In genomic region chr16:90518732-90519295, GRCm38 (mm10) we compare ENCODE assay signal across 19 mouse cellular contexts.
DNase-seq lines count a peak whose midpoint lies in the region; ATAC-seq and TF ChIP-seq lines count a peak whose summit lies in the region.
"Had no signal": no experiment of that assay in that cellular context is flagged by ENCODE, and none has a peak within 500 bp of the region (broad histone marks: within the 10 kb centered on the region; RNA-seq: fewer than 3 reads in every experiment).

No protein-coding gene starts in this region.

- no peaks in the 10 kb centered on the region for H3K9me3 ChIP-seq in hindbrain, embryonic 10.5 days
- no peaks in the 10 kb centered on the region for H3K9me3 ChIP-seq in hindbrain, postnatal 0 days (ENCODE audit: low read length)
- no peaks in the 10 kb centered on the region for H3K9me3 ChIP-seq in neural tube, embryonic 15.5 days (replicated peaks)
- no peaks in the 10 kb centered on the region for H3K9me3 ChIP-seq in limb, embryonic 10.5 days (replicated peaks)
- H3K9me3 ChIP-seq: heart, embryonic 13.5 days; kidney, embryonic 15.5 days had no signal

- no peak for TF ChIP-seq CTCF in hindbrain, postnatal 0 days (IDR thresholded peaks at IDR 0.05; ENCODE audit: low read depth)

- no peak for ATAC-seq in hindbrain, postnatal 0 days
- no peak for ATAC-seq in neural tube, embryonic 15.5 days (ENCODE audit: low FRiP score)

- no peak for DNase-seq in hindbrain, embryonic 10.5 days (ENCODE audit: low spot score)
- DNase-seq in hindbrain, postnatal 0 days (ENCODE audit: low spot score): no peak
- DNase-seq in neural tube, embryonic 10.5 days (ENCODE audit: extremely low spot score, low spot score): peak; percentile 62
- DNase-seq in limb, embryonic 10.5 days (ENCODE audit: low spot score): no peak
- no peak for DNase-seq in yolk sac, embryonic 10.5 days (ENCODE audit: low spot score)
- DNase-seq in cerebellum, postnatal 36 days: no peak
- DNase-seq: adrenal gland, postnatal 25 days; cerebellum, adult 11 months; gastrocnemius, postnatal 14 days; heart, adult 18-20 months; liver; retina, postnatal 1 day; thymus, postnatal 25 days had no signal

- peaks cover 54% of the 10 kb centered on the region for H3K4me1 ChIP-seq in hindbrain, embryonic 10.5 days (replicated peaks)
- peaks cover 13% of the 10 kb centered on the region for H3K4me1 ChIP-seq in hindbrain, postnatal 0 days (ENCODE audit: insufficient read depth, low read length)
- H3K4me1 ChIP-seq in neural tube, embryonic 15.5 days: peaks cover 30% of the 10 kb centered on the region
- peaks cover 66% of the 10 kb centered on the region for H3K4me1 ChIP-seq in limb, embryonic 10.5 days

- 0 out of 2 replicates have a peak, but pooled peaks cover 4% of the 10 kb centered on the region for H3K27me3 ChIP-seq in hindbrain, embryonic 10.5 days (ENCODE audit: insufficient read depth, poor library complexity, severe bottlenecking)
- no peaks in the 10 kb centered on the region for H3K27me3 ChIP-seq in hindbrain, postnatal 0 days (ENCODE audit: insufficient read depth, low read length)
- H3K27me3 ChIP-seq in neural tube, embryonic 15.5 days (replicated peaks): no peaks in the 10 kb centered on the region
- no peaks in the 10 kb centered on the region for H3K27me3 ChIP-seq in limb, embryonic 10.5 days (ENCODE audit: low read depth, poor library complexity, severe bottlenecking)
- H3K27me3 ChIP-seq: heart, embryonic 13.5 days; kidney, embryonic 15.5 days had no signal

- no peaks in the 10 kb centered on the region for H3K36me3 ChIP-seq in hindbrain, embryonic 10.5 days
- no peaks in the 10 kb centered on the region for H3K36me3 ChIP-seq in hindbrain, postnatal 0 days (ENCODE audit: insufficient read depth, low read length)
- no peaks in the 10 kb centered on the region for H3K36me3 ChIP-seq in neural tube, embryonic 15.5 days
- no peaks in the 10 kb centered on the region for H3K36me3 ChIP-seq in limb, embryonic 10.5 days
- H3K36me3 ChIP-seq: heart, embryonic 13.5 days; kidney, embryonic 15.5 days had no signal

- no peak overlapping the region for H3K4me3 ChIP-seq in hindbrain, embryonic 10.5 days
- no peak overlapping the region for H3K4me3 ChIP-seq in hindbrain, postnatal 0 days (ENCODE audit: low read length)
- H3K4me3 ChIP-seq in neural tube, embryonic 15.5 days (replicated peaks): no peak overlapping the region
- no peak overlapping the region for H3K4me3 ChIP-seq in limb, embryonic 10.5 days
- H3K4me3 ChIP-seq: heart, embryonic 13.5 days; kidney, embryonic 15.5 days; myocyte had no signal

- no peak overlapping the region for H3K9ac ChIP-seq in hindbrain, postnatal 0 days (replicated peaks; ENCODE audit: low read length)
- H3K9ac ChIP-seq in neural tube, embryonic 15.5 days (replicated peaks): no peak overlapping the region
- H3K9ac ChIP-seq: heart, embryonic 13.5 days; hindbrain, embryonic 14.5 days; kidney, embryonic 15.5 days had no signal

- H3K27ac ChIP-seq in hindbrain, embryonic 10.5 days: peak overlapping the region; percentile 62
- H3K27ac ChIP-seq in hindbrain, postnatal 0 days: no peak overlapping the region
- no peak overlapping the region for H3K27ac ChIP-seq in neural tube, embryonic 15.5 days (replicated peaks)
- peak overlapping the region; percentile 73 for H3K27ac ChIP-seq in limb, embryonic 10.5 days
- H3K27ac ChIP-seq: heart, embryonic 13.5 days; hindbrain, embryonic 14.5 days; kidney, embryonic 15.5 days; macrophage had no signal

- WGBS in hindbrain, embryonic 10.5 days: 78% methylated on average over 13 of the region's 13 CpGs
- 74% methylated on average over 13 of the region's 13 CpGs for WGBS in hindbrain, postnatal 0 days
- 79% methylated on average over 13 of the region's 13 CpGs for WGBS in neural tube, embryonic 15.5 days
- WGBS in limb, embryonic 10.5 days: 74% methylated on average over 13 of the region's 13 CpGs

- no peak overlapping the region for H3K4me2 ChIP-seq in hindbrain, postnatal 0 days (ENCODE audit: low read depth, low read length)
- H3K4me2 ChIP-seq in neural tube, embryonic 15.5 days: no peak overlapping the region
- H3K4me2 ChIP-seq: heart, embryonic 13.5 days; hindbrain, embryonic 14.5 days; kidney, embryonic 15.5 days had no signal

Comparison
In these comparisons a context has a peak if more than half of its experiments do, and no peak if none do; other contexts are left out.
1. H3K27ac ChIP-seq: peak in hindbrain, embryonic 10.5 days (single experiment) and limb, embryonic 10.5 days (single experiment); none in hindbrain, postnatal 0 days (single experiment) and neural tube, embryonic 15.5 days (single experiment).